Mouse (Mus musculus): ENCODE results near the gene Vmn1r127. TPM values are rescaled to one million over a fixed set of nuclear protein-coding genes. Genes with fewer than 3 reads are reported as not detected.
"Not testable (repeated sequence)": the region's sequence is repeated elsewhere in the genome, so short reads cannot be mapped to it uniquely, and the experiment has no call there.

Gene Vmn1r127
- polyA plus RNA-seq (2015; fragmentation: Nextera tagmentation; extraction: Ambion mirVana) = not detected in 2 replicates

GRCm38 (mm10) chr7:21319761-21320160 lies at the start of gene Vmn1r127:
Gene Vmn1r127, minus strand, starts transcription at chr7:21319861.
- not testable (repeated sequence) for H3K4me2 ChIP-seq; H3K27me3 ChIP-seq; H3K9me3 ChIP-seq (replicated peaks); H3K27ac ChIP-seq; H3K36me3 ChIP-seq; ATAC-seq (replicated peaks; ENCODE audit: insufficient number of reproducible peaks, insufficient read depth, low FRiP score, low read depth); H3K9ac ChIP-seq; H3K4me3 ChIP-seq; H3K4me1 ChIP-seq (replicated peaks)
- no CpG with 5 or more reads among the region's 3 CpGs for WGBS

- H3K27me3 ChIP-seq; ATAC-seq (replicated peaks; ENCODE audit: insufficient number of reproducible peaks, insufficient read depth, low FRiP score, low read depth); H3K27ac ChIP-seq; H3K36me3 ChIP-seq; H3K4me3 ChIP-seq; H3K4me2 ChIP-seq; H3K4me1 ChIP-seq (replicated peaks); H3K9me3 ChIP-seq (replicated peaks); H3K9ac ChIP-seq: not testable (repeated sequence)
- WGBS = no CpG with 5 or more reads among the region's 1 CpGs
Observed at GRCm38 (mm10) chr7:21361191-21361590, 41.5 kb upstream of the Vmn1r127 start, which contains the start of gene Vmn1r129. Gene Vmn1r129, minus strand, starts transcription at chr7:21361291.

GRCm38 (mm10) chr7:21349073-21349472 lies 29.4 kb upstream of the Vmn1r127 start, which contains the start of gene Vmn1r128:
Gene Vmn1r128, plus strand, starts transcription at chr7:21349373.
- not testable (repeated sequence) for H3K4me1 ChIP-seq (replicated peaks); H3K27ac ChIP-seq; H3K9me3 ChIP-seq (replicated peaks); H3K36me3 ChIP-seq; H3K9ac ChIP-seq; H3K4me2 ChIP-seq; H3K27me3 ChIP-seq; H3K4me3 ChIP-seq; ATAC-seq (replicated peaks; ENCODE audit: insufficient number of reproducible peaks, insufficient read depth, low FRiP score, low read depth)
- WGBS = 54% methylated on average over 1 of the region's 1 CpGs

GRCm38 (mm10) chr7:21301367-21301766 lies 18.3 kb downstream of the Vmn1r127 start, which contains the start of gene Vmn1r126:
Gene Vmn1r126, minus strand, starts transcription at chr7:21301467.
- H3K9ac ChIP-seq; H3K27ac ChIP-seq; H3K4me1 ChIP-seq (replicated peaks); H3K4me3 ChIP-seq; H3K27me3 ChIP-seq; ATAC-seq (replicated peaks; ENCODE audit: insufficient number of reproducible peaks, insufficient read depth, low FRiP score, low read depth); H3K4me2 ChIP-seq; H3K9me3 ChIP-seq (replicated peaks); H3K36me3 ChIP-seq: not testable (repeated sequence)
- WGBS = no CpG with 5 or more reads among the region's 5 CpGs

GRCm38 (mm10) chr7:21271879-21272278 lies 47.8 kb downstream of the Vmn1r127 start, which contains the start of gene Vmn1r125:
Gene Vmn1r125, plus strand, starts transcription at chr7:21272179.
- WGBS = 61% methylated on average over 3 of the region's 3 CpGs
- not testable (repeated sequence) for H3K36me3 ChIP-seq; H3K4me2 ChIP-seq; H3K4me1 ChIP-seq (replicated peaks); H3K9ac ChIP-seq; H3K4me3 ChIP-seq; ATAC-seq (replicated peaks; ENCODE audit: insufficient number of reproducible peaks, insufficient read depth, low FRiP score, low read depth); H3K9me3 ChIP-seq (replicated peaks); H3K27me3 ChIP-seq; H3K27ac ChIP-seq

Other genes with a start within 250 kb of the Vmn1r127 start
- not detected in 2 replicates for gene Vmn1r121, start 221.3 kb downstream of the Vmn1r127 start, polyA plus RNA-seq (2015; fragmentation: Nextera tagmentation; extraction: Ambion mirVana)
- gene Vmn1r122, start 185.7 kb downstream of the Vmn1r127 start, polyA plus RNA-seq (2015; fragmentation: Nextera tagmentation; extraction: Ambion mirVana) = not detected in 2 replicates
- not detected in 2 replicates for gene Vmn1r123, start 157.7 kb downstream of the Vmn1r127 start, polyA plus RNA-seq (2015; fragmentation: Nextera tagmentation; extraction: Ambion mirVana)
- not detected in 2 replicates for gene Gm5157, start 129.4 kb downstream of the Vmn1r127 start, polyA plus RNA-seq (2015; fragmentation: Nextera tagmentation; extraction: Ambion mirVana)
- gene Vmn1r124, start 59.2 kb downstream of the Vmn1r127 start, polyA plus RNA-seq (2015; fragmentation: Nextera tagmentation; extraction: Ambion mirVana) = not detected in 2 replicates
- gene Vmn1r125, start 47.7 kb downstream of the Vmn1r127 start, polyA plus RNA-seq (2015; fragmentation: Nextera tagmentation; extraction: Ambion mirVana) = not detected in 2 replicates
- gene Vmn1r126, start 18.4 kb downstream of the Vmn1r127 start, polyA plus RNA-seq (2015; fragmentation: Nextera tagmentation; extraction: Ambion mirVana) = not detected in 2 replicates
- gene Vmn1r128, start 29.5 kb upstream of the Vmn1r127 start, polyA plus RNA-seq (2015; fragmentation: Nextera tagmentation; extraction: Ambion mirVana) = not detected in 2 replicates
- not detected in 2 replicates for gene Vmn1r129, start 41.4 kb upstream of the Vmn1r127 start, polyA plus RNA-seq (2015; fragmentation: Nextera tagmentation; extraction: Ambion mirVana)
- gene Gm6882, start 112.9 kb upstream of the Vmn1r127 start, polyA plus RNA-seq (2015; fragmentation: Nextera tagmentation; extraction: Ambion mirVana) = not detected in 2 replicates
- not detected in 2 replicates for gene Vmn1r130, start 191.9 kb upstream of the Vmn1r127 start, polyA plus RNA-seq (2015; fragmentation: Nextera tagmentation; extraction: Ambion mirVana)
- not detected in 2 replicates for gene Vmn1r131, start 226.2 kb upstream of the Vmn1r127 start, polyA plus RNA-seq (2015; fragmentation: Nextera tagmentation; extraction: Ambion mirVana)

Measured in heart, embryonic 15.5 days (tissue).